Mouse (Mus musculus) heart, adult 2 months (tissue): Measurements from ENCODE around the gene 4930469K13Rik.

ENCODE experiments used
- CTCF ChIP-seq: fragments of 200-600 bp; IDR thresholded peaks from 2 replicates; pipeline ENCODE4 v1.8.1; 2022; ENCODE audit warnings: antibody characterized with exemption, mild to moderate bottlenecking, moderate library complexity
- EP300 ChIP-seq: fragments of 200-500 bp; IDR thresholded peaks from 2 replicates; pipeline ENCODE4 v1.6.1; 2011; ENCODE audit warnings: low read depth, low read length, control low read depth; ENCODE audit not compliant: insufficient read depth

DNA sequence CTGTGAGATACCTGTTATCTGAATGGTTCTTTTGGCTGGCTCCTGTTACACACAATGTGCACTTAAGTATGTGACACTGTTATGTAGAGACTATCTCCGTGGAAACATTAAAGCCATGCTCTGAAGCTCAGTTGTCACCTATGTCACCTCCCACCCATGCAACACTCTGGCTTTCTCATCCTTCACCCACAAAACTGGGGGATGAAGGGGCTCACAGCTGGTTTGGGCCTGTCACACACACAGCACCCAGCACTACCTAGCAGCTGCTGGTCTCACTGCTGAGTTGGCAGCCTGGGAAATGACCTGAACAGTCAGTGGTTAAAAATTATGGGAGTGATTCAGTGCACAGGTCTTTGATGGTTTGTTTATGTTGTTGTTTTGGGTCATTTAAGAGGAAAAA, 48.3 kb downstream of the 4930469K13Rik start:
- no peak for TF ChIP-seq CTCF
- no peak for TF ChIP-seq EP300
